Mouse (Mus musculus) lung, postnatal 14 days (tissue): Measurements from ENCODE around the gene Ern2.
A peak's percentile ranks its signal among the peaks of the same experiment; 100 is the strongest.

Experiments used
- DNase-seq: peaks from one replicate; pipeline ENCODE4 v3.0.0; 2021

The Ern2 gene

GRCm38 (mm10) chr7:122158915-122159902, 26.8 kb downstream of the Ern2 start, which contains the start of gene Plk1:
TSS of gene Plk1 (plus strand) at chr7:122159439.
- peak; percentile 78 for DNase-seq

GRCm38 (mm10) chr7:122158488-122158887, 27.5 kb downstream of the Ern2 start:
- DNase-seq: no peak

GRCm38 (mm10) chr7:122152473-122152872, 33.5 kb downstream of the Ern2 start:
- no peak for DNase-seq

- no peak for DNase-seq
Measured at GRCm38 (mm10) chr7:122140991-122141390, 45.0 kb downstream of the Ern2 start.

- no peak for DNase-seq
Measured at GRCm38 (mm10) chr7:122138190-122138589, 47.8 kb downstream of the Ern2 start.

GRCm38 (mm10) chr7:122137071-122137470, 48.9 kb downstream of the Ern2 start:
- no peak for DNase-seq

- DNase-seq: no peak
Measured at GRCm38 (mm10) chr7:122135070-122135469, 50.9 kb downstream of the Ern2 start.

- DNase-seq: no peak
Measured at GRCm38 (mm10) chr7:122133338-122133625, 52.7 kb downstream of the Ern2 start.

GRCm38 (mm10) chr7:122132497-122133337, 53.3 kb downstream of the Ern2 start, which contains the start of the genes Palb2 and Dctn5:
TSS of gene Palb2 (minus strand) at chr7:122132985.
TSS of gene Dctn5 (plus strand) at chr7:122133041.
- peak; percentile 97 for DNase-seq

GRCm38 (mm10) chr7:122131834-122132233, 54.2 kb downstream of the Ern2 start:
- no peak for DNase-seq

GRCm38 (mm10) chr7:122126946-122127345, 59.1 kb downstream of the Ern2 start:
- no peak for DNase-seq

- no peak for DNase-seq
Measured at GRCm38 (mm10) chr7:122125636-122126035, 60.4 kb downstream of the Ern2 start.

GRCm38 (mm10) chr7:122123518-122123917, 62.5 kb downstream of the Ern2 start:
- DNase-seq: no peak
